In genomic region chr13:55786120-55786519, GRCm38 (mm10) we compare ENCODE assay signal across 25 mouse cellular contexts. TPM values are rescaled to one million over a fixed set of nuclear protein-coding genes. Genes with fewer than 3 reads are reported as not detected.
A peak's percentile ranks its signal among the peaks of the same experiment; 100 is the strongest.
DNase-seq lines count a peak whose midpoint lies in the region; ATAC-seq lines count a peak whose summit lies in the region.
"Had no signal": no experiment of that assay in that cellular context is flagged by ENCODE, and none has a peak within 500 bp of the region (broad histone marks: within the 10 kb centered on the region; RNA-seq: fewer than 3 reads in every experiment).

No protein-coding gene starts in this region.

- H3K4me2 ChIP-seq in kidney, embryonic 15.5 days = no peak overlapping the region
- H3K4me2 ChIP-seq in kidney, embryonic 16.5 days (replicated peaks; ENCODE audit: low read depth, low read length) = no peak overlapping the region
- H3K4me2 ChIP-seq: embryonic facial prominence, embryonic 13.5 days; heart, embryonic 15.5 days; hindbrain, embryonic 14.5 days; limb, embryonic 13.5 days had no signal

- H3K4me1 ChIP-seq in kidney, embryonic 15.5 days = no peaks in the 10 kb centered on the region
- no peaks in the 10 kb centered on the region for H3K4me1 ChIP-seq in kidney, embryonic 16.5 days (ENCODE audit: insufficient read depth, low read length)
- H3K4me1 ChIP-seq: embryonic facial prominence, embryonic 13.5 days; heart, embryonic 15.5 days; limb, embryonic 13.5 days had no signal

- DNase-seq in adrenal gland, adult (ENCODE audit: inconsistent age in 2 of 2, low spot score in 1 of 2) = peak; percentile 8 to 27
- DNase-seq in adrenal gland, adult 18-20 months (ENCODE audit: low spot score in 2 of 2) = no peak
- peak; percentile 66 to 74 for DNase-seq in lung, adult 18-20 months
- DNase-seq in lung, postnatal 36 days = peak; percentile 75
- DNase-seq in ovary, postnatal 14 days (ENCODE audit: low spot score) = no peak
- DNase-seq in ovary, adult 18-20 months (ENCODE audit: low spot score) = no peak
- DNase-seq: cerebellum, adult 8-10 months; heart, adult 18-20 months; kidney, adult 18-20 months; midbrain, embryonic 14.5 days; thymus, postnatal 36 days had no signal

- no peaks in the 10 kb centered on the region for H3K36me3 ChIP-seq in kidney, embryonic 15.5 days
- H3K36me3 ChIP-seq in kidney, embryonic 16.5 days (ENCODE audit: insufficient read depth, low read length) = no peaks in the 10 kb centered on the region
- H3K36me3 ChIP-seq: embryonic facial prominence, embryonic 13.5 days; heart, embryonic 15.5 days; limb, embryonic 13.5 days had no signal

- no peak overlapping the region for H3K27ac ChIP-seq in kidney, embryonic 15.5 days
- no peak overlapping the region for H3K27ac ChIP-seq in kidney, embryonic 16.5 days (ENCODE audit: low read length)
- H3K27ac ChIP-seq: embryonic facial prominence, embryonic 13.5 days; heart, embryonic 15.5 days; hindbrain, embryonic 14.5 days; limb, embryonic 13.5 days; liver, embryonic 14.5 days had no signal

- H3K9me3 ChIP-seq in kidney, embryonic 15.5 days (replicated peaks) = no peaks in the 10 kb centered on the region
- H3K9me3 ChIP-seq in kidney, embryonic 16.5 days (ENCODE audit: low read length) = peaks cover 3% of the 10 kb centered on the region; the same call in 1 of the 2 replicates
- H3K9me3 ChIP-seq: heart, embryonic 15.5 days; limb, embryonic 13.5 days had no signal

- no peak overlapping the region for H3K9ac ChIP-seq in kidney, embryonic 15.5 days
- H3K9ac ChIP-seq in kidney, embryonic 16.5 days (replicated peaks; ENCODE audit: low read length) = no peak overlapping the region
- H3K9ac ChIP-seq: embryonic facial prominence, embryonic 13.5 days; heart, embryonic 15.5 days; hindbrain, embryonic 14.5 days; limb, embryonic 13.5 days; liver, embryonic 14.5 days had no signal

- WGBS in kidney, embryonic 15.5 days = 42% methylated on average over 11 of the region's 11 CpGs
- WGBS in kidney, embryonic 16.5 days = 44% methylated on average over 11 of the region's 11 CpGs

- 0 out of 2 replicates have a peak, but pooled peaks have one; percentile 36 for ATAC-seq in kidney, embryonic 15.5 days (replicated peaks; ENCODE audit: low FRiP score)
- ATAC-seq in kidney, embryonic 16.5 days (ENCODE audit: low FRiP score, low TSS enrichment) = no peak; the same call in 1 of the 2 replicates
- ATAC-seq: forebrain, embryonic 16.5 days had no signal

- H3K27me3 ChIP-seq in kidney, embryonic 15.5 days = no peaks in the 10 kb centered on the region
- no peaks in the 10 kb centered on the region for H3K27me3 ChIP-seq in kidney, embryonic 16.5 days (ENCODE audit: insufficient read depth, low read length)
- H3K27me3 ChIP-seq: embryonic facial prominence, embryonic 13.5 days; heart, embryonic 15.5 days; limb, embryonic 13.5 days had no signal

- H3K4me3 ChIP-seq in kidney, embryonic 15.5 days (replicated peaks) = no peak overlapping the region
- H3K4me3 ChIP-seq in kidney, embryonic 16.5 days (ENCODE audit: low read length) = no peak overlapping the region
- H3K4me3 ChIP-seq: embryonic facial prominence, embryonic 13.5 days; heart, embryonic 15.5 days; limb, embryonic 13.5 days had no signal

RNA-seq across cellular contexts. Expression of gene Catsper3, which starts 1.8 kb away (rescaled TPM):
- not detected for total RNA-seq in adrenal gland, adult 18-20 months (2021)
- polyA plus RNA-seq in kidney, embryonic 15.5 days (2015; fragmentation: Nextera tagmentation; extraction: Ambion mirVana) = not detected in 2 replicates
- 0.16 and 0.18 TPM in 2 replicates for polyA plus RNA-seq in kidney, embryonic 16.5 days (2015; fragmentation: Nextera tagmentation; extraction: Ambion mirVana)
- total RNA-seq: left cerebral cortex, postnatal 10 days; megakaryocyte, adult 5-6 weeks; MEL; neutrophil, adult 5-6 weeks had no signal
- polyA plus RNA-seq: embryonic facial prominence, embryonic 13.5 days; forebrain, embryonic 16.5 days; heart, embryonic 15.5 days; hindbrain, embryonic 14.5 days; limb, embryonic 13.5 days; midbrain, embryonic 14.5 days had no signal

RNA-seq across cellular contexts. Expression of gene Pitx1, which starts 49.9 kb away (rescaled TPM):
- total RNA-seq in adrenal gland, adult 18-20 months (2021) = not detected
- 2.0 and 3.6 TPM in 2 replicates for polyA plus RNA-seq in kidney, embryonic 15.5 days (2015; fragmentation: Nextera tagmentation; extraction: Ambion mirVana)
- 0.36 and 2.1 TPM in 2 replicates for polyA plus RNA-seq in kidney, embryonic 16.5 days (2015; fragmentation: Nextera tagmentation; extraction: Ambion mirVana)
- total RNA-seq: adrenal gland, postnatal 36 days; heart, adult 18-20 months; layer of hippocampus, postnatal 10 days; left cerebral cortex, postnatal 10 days; megakaryocyte, adult 5-6 weeks; MEL; neutrophil, adult 5-6 weeks had no signal
- polyA plus RNA-seq: forebrain, embryonic 16.5 days; hindbrain, embryonic 14.5 days had no signal

RNA-seq across cellular contexts. Expression of gene Pcbd2, which starts 59.0 kb away (rescaled TPM):
- 10 to 100 TPM; 75.9 to 84.6 TPM for total RNA-seq in adrenal gland, adult 18-20 months (2021)
- polyA plus RNA-seq in kidney, embryonic 15.5 days (2015; fragmentation: Nextera tagmentation; extraction: Ambion mirVana) = 54.9 and 57.6 TPM in 2 replicates
- polyA plus RNA-seq in kidney, embryonic 16.5 days (2015; fragmentation: Nextera tagmentation; extraction: Ambion mirVana) = 52.5 and 52.7 TPM in 2 replicates

Comparison
In these comparisons a context has a peak if more than half of its experiments do, and no peak if none do; other contexts are left out.
1. DNase-seq: peak in adrenal gland, adult (2 of 2), lung, adult 18-20 months (2 of 2) and lung, postnatal 36 days (single experiment); none in adrenal gland, adult 18-20 months (0 of 2), ovary, postnatal 14 days (single experiment) and ovary, adult 18-20 months (single experiment).